Mouse (Mus musculus): ENCODE data around the gene Nufip2.

DNA sequence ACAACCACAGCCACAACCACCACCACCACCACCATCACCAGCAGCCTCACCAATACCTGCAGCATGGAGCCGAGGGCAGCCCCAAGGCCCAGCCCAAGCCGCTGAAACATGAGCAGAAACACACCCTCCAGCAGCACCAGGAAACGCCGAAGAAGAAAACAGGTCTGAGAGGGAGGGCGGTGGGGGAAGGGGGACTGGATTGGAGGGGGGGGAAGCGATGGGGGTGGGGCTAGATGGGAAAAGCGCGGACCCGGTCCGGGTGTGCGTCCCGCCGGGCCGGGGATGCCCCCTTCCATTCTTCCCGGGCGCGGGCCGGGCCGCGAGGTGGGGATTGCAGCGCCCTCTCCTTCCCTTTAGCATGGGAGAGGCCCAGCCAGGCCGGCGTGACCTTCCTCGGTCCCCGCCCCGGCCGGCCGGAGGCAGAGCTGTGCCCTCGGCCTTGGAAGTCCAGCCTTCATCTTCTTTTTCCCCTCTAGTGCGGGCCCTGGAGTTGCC, 438 bp downstream of the Nufip2 start:
- TF ChIP-seq POLR2A (IDR thresholded peaks at IDR 0.05; ENCODE audit: low read depth, low read length): no peak
- TF ChIP-seq CTCF (IDR thresholded peaks at IDR 0.05; ENCODE audit: borderline replicate concordance, insufficient read depth, low read length): no peak
